Mouse (Mus musculus) small intestine, adult 2 months (tissue): Measurements from ENCODE around the gene AC161166.1. TPM values are rescaled to one million over a fixed set of nuclear protein-coding genes. Genes with fewer than 3 reads are reported as not detected.

Source experiments
- H3K27ac ChIP-seq: fragments of 200-500 bp; 2 replicates; pipeline ENCODE4 v1.5.1; 2012; ENCODE audit warnings: low read depth, low read length, control low read depth, inconsistent platforms; ENCODE audit not compliant: insufficient read depth
- H3K27me3 ChIP-seq: fragments of 200-500 bp; 2 replicates; pipeline ENCODE4 v1.6.1; 2012; ENCODE audit warnings: mild to moderate bottlenecking, moderate library complexity, low read length, inconsistent platforms; ENCODE audit not compliant: control insufficient read depth, insufficient read depth
- H3K36me3 ChIP-seq: fragments of 200-500 bp; 2 replicates; pipeline ENCODE4 v1.6.1; 2012; ENCODE audit warnings: mild to moderate bottlenecking, low read length, control low read depth, inconsistent platforms; ENCODE audit not compliant: control insufficient read depth, insufficient read depth
- H3K4me1 ChIP-seq: fragments of 200-500 bp; 2 replicates; pipeline ENCODE4 v1.6.1; 2012; ENCODE audit warnings: low read length, inconsistent platforms, mixed read lengths; ENCODE audit not compliant: control insufficient read depth, insufficient read depth, insufficient read length
- H3K4me3 ChIP-seq: fragments of 200-500 bp; 2 replicates; pipeline ENCODE4 v1.5.1; 2012; ENCODE audit warnings: low read depth, mild to moderate bottlenecking, control low read depth, inconsistent platforms, low read length, moderate library complexity
- CTCF ChIP-seq: fragments of 200-500 bp; IDR thresholded peaks from 2 replicates; pipeline ENCODE4 v1.5.1; 2012; ENCODE audit warnings: low read depth, mild to moderate bottlenecking, control low read depth, inconsistent platforms, low read length, moderate library complexity, mixed read lengths; ENCODE audit not compliant: insufficient replicate concordance, insufficient read length; ENCODE audit errors: extremely low read depth
- POLR2A ChIP-seq: fragments of 200-500 bp; IDR thresholded peaks from 2 replicates; pipeline ENCODE4 v1.6.1; 2012; ENCODE audit warnings: low read depth, mild to moderate bottlenecking, control low read depth, inconsistent platforms, low read length, moderate library complexity
- WGBS: fragments of 180-500 bp; shearing (Covaris S2); methylation state at CpG from one replicate; pipeline ENCODE4 v1.1.7; 2018; 5-methylcytosine and 5-hydroxymethylcytosine counted together
- polyA plus RNA-seq: library from polyadenylated mRNA; depleted of rRNA; stranded (reverse); fragments of >200 nt; gene quantifications from 2 replicates; pipeline ENCODE4 v1.2.3, GENCODE M21; 2012

AC161166.1 gene
- polyA plus RNA-seq, 1 experiment: not detected

GRCm38 (mm10) chr7:24544506-24544905 lies 32.3 kb upstream of the AC161166.1 start:
- Histone ChIP-seq H3K27me3 (no peaks in the 10 kb centered on the region), H3K27ac (no peak overlapping the region), H3K4me1 (peaks cover 3% of the 10 kb centered on the region), H3K36me3 (no peaks in the 10 kb centered on the region), H3K4me3 (no peak overlapping the region)
- no peak for TF ChIP-seq POLR2A
- no peak for TF ChIP-seq CTCF
- 80% methylated on average over 2 of the region's 2 CpGs for WGBS

- no peak for TF ChIP-seq POLR2A
- no peak for TF ChIP-seq CTCF
- no peaks in the 10 kb centered on the region for H3K4me1 ChIP-seq
- H3K27me3 ChIP-seq: no peaks in the 10 kb centered on the region
- H3K36me3 ChIP-seq: peaks cover 2% of the 10 kb centered on the region; the same call in 1 of the 2 replicates
- H3K27ac ChIP-seq: no peak overlapping the region
- whole genome bisulfite sequencing: 64% methylated on average over 4 of the region's 4 CpGs
- no peak overlapping the region for H3K4me3 ChIP-seq
Measured at GRCm38 (mm10) chr7:24539686-24540085, 27.4 kb upstream of the AC161166.1 start.

- H3K4me1 ChIP-seq: no peaks in the 10 kb centered on the region; the same call in 1 of the 2 replicates
- 78% methylated on average over 5 of the region's 5 CpGs for WGBS
- no peak overlapping the region for H3K27ac ChIP-seq
- H3K36me3 ChIP-seq: peaks cover 9% of the 10 kb centered on the region
- H3K27me3 ChIP-seq: no peaks in the 10 kb centered on the region
- TF ChIP-seq CTCF: no peak
- TF ChIP-seq POLR2A: no peak
- no peak overlapping the region for H3K4me3 ChIP-seq
Measured at GRCm38 (mm10) chr7:24538701-24539100, 26.4 kb upstream of the AC161166.1 start.

- Histone ChIP-seq H3K27me3 (no peaks in the 10 kb centered on the region), H3K36me3 (peaks cover 15% of the 10 kb centered on the region), H3K27ac (no peak overlapping the region), H3K4me1 (no peaks in the 10 kb centered on the region; the same call in 1 of the 2 replicates), H3K4me3 (no peak overlapping the region)
- 26% methylated on average over 5 of the region's 5 CpGs for WGBS
- TF ChIP-seq CTCF (no peak), POLR2A (no peak)
Measured at GRCm38 (mm10) chr7:24538154-24538553, 25.9 kb upstream of the AC161166.1 start.

GRCm38 (mm10) chr7:24537591-24537990 lies 25.3 kb upstream of the AC161166.1 start:
- H3K36me3 ChIP-seq: peaks cover 18% of the 10 kb centered on the region
- no peak overlapping the region for H3K27ac ChIP-seq
- no peak overlapping the region for H3K4me3 ChIP-seq
- no peaks in the 10 kb centered on the region for H3K27me3 ChIP-seq
- WGBS: 65% methylated on average over 5 of the region's 5 CpGs
- H3K4me1 ChIP-seq: no peaks in the 10 kb centered on the region; the same call in 1 of the 2 replicates
- TF ChIP-seq POLR2A (no peak), CTCF (no peak)

GRCm38 (mm10) chr7:24537081-24537480 lies 24.8 kb upstream of the AC161166.1 start:
- Histone ChIP-seq H3K4me1 (no peaks in the 10 kb centered on the region; the same call in 1 of the 2 replicates), H3K36me3 (peaks cover 21% of the 10 kb centered on the region), H3K27me3 (no peaks in the 10 kb centered on the region), H3K27ac (no peak overlapping the region), H3K4me3 (no peak overlapping the region)
- 73% methylated on average over 4 of the region's 4 CpGs for WGBS
- TF ChIP-seq POLR2A: no peak
- TF ChIP-seq CTCF: no peak

- no peak for TF ChIP-seq POLR2A
- no peak for TF ChIP-seq CTCF
- no peaks in the 10 kb centered on the region for H3K27me3 ChIP-seq
- H3K36me3 ChIP-seq: peaks cover 21% of the 10 kb centered on the region
- no peak overlapping the region for H3K4me3 ChIP-seq
- H3K27ac ChIP-seq: no peak overlapping the region
- WGBS: 81% methylated on average over 19 of the region's 19 CpGs
- peaks cover 5% of the 10 kb centered on the region for H3K4me1 ChIP-seq
Measured at GRCm38 (mm10) chr7:24534301-24534700, 22.0 kb upstream of the AC161166.1 start.
